Mouse (Mus musculus) bone marrow, adult 2 months (tissue): Measurements from ENCODE around the gene Trmt1. TPM values are rescaled to one million over a fixed set of nuclear protein-coding genes. Genes with fewer than 3 reads are reported as not detected.

ENCODE experiments used
- H3K27ac ChIP-seq: fragments of 200-500 bp; 2 replicates; pipeline ENCODE4 v1.5.1; 2012; ENCODE audit warnings: low read depth, mild to moderate bottlenecking, control low read depth, inconsistent platforms, low read length; ENCODE audit not compliant: control insufficient read depth, poor library complexity, insufficient read depth
- H3K4me1 ChIP-seq: fragments of 200-500 bp; 2 replicates; pipeline ENCODE4 v1.6.1; 2011; ENCODE audit warnings: low read length; ENCODE audit not compliant: control insufficient read depth, insufficient read depth
- H3K4me3 ChIP-seq: fragments of 200-500 bp; replicated peaks from 2 replicates; pipeline ENCODE3; 2011; ENCODE audit warnings: mild to moderate bottlenecking, low read depth, low read length, control low read depth; ENCODE audit not compliant: control insufficient read depth
- CTCF ChIP-seq: fragments of 200-500 bp; IDR thresholded peaks from 2 replicates; pipeline ENCODE4 v1.5.1; 2011; ENCODE audit warnings: low read length, control low read depth; ENCODE audit not compliant: control insufficient read depth, insufficient read depth
- POLR2A ChIP-seq: fragments of 200-500 bp; IDR thresholded peaks from 2 replicates; pipeline ENCODE4 v1.6.1; 2011; ENCODE audit warnings: low read depth, mild to moderate bottlenecking, control low read depth, low read length, borderline replicate concordance; ENCODE audit not compliant: control insufficient read depth
- WGBS: fragments of 180-500 bp; shearing (Covaris S2); methylation state at CpG from one replicate; pipeline ENCODE4 v1.1.7; 2018; 5-methylcytosine and 5-hydroxymethylcytosine counted together
- polyA plus RNA-seq: library from polyadenylated mRNA; stranded (reverse); fragments of >200 nt; gene quantifications from 2 replicates; pipeline ENCODE4 v1.2.4, GENCODE M21; 2011; ENCODE audit warnings: low replicate concordance; ENCODE audit not compliant: missing spikeins, insufficient read depth, insufficient read length

Gene Trmt1
- polyA plus RNA-seq, 1 experiment: 134 TPM

- Histone ChIP-seq H3K4me1 (peaks cover 7% of the 10 kb centered on the region), H3K27ac (no peak overlapping the region), H3K4me3 (no peak overlapping the region)
- WGBS: 64% methylated on average over 5 of the region's 5 CpGs
- TF ChIP-seq POLR2A: no peak
- TF ChIP-seq CTCF: no peak
Observed at GRCm38 (mm10) chr8:84732545-84732944, 46.4 kb downstream of the Trmt1 start.

- TF ChIP-seq CTCF (no peak), POLR2A (no peak)
- Histone ChIP-seq H3K4me3 (no peak overlapping the region), H3K4me1 (peaks cover 9% of the 10 kb centered on the region), H3K27ac (no peak overlapping the region)
- WGBS: 80% methylated on average over 6 of the region's 6 CpGs
Observed at GRCm38 (mm10) chr8:84732996-84733395, 46.9 kb downstream of the Trmt1 start.

DNA sequence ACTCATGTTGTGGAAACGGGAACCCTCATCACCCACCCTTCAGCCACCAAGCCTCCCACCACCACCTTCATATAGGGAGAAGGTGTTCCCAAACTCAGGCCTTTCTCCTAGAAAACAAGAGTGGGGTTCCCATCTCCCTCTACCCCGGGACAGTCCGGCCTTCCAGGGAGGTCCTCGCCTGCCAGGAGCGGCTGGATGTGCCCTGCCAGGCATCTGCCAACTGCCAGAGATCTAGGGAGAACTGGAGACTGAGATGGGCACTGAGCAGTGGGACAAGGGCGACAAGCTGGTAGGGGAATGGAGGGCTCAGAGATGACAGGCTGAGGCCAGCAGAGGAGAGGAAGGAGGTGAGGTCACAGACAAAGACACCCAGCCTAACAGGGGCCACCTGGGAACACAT is 47.9 kb downstream of the Trmt1 start:
- 87% methylated on average over 6 of the region's 6 CpGs for WGBS
- Histone ChIP-seq H3K4me1 (peaks cover 9% of the 10 kb centered on the region), H3K4me3 (no peak overlapping the region), H3K27ac (no peak overlapping the region)
- TF ChIP-seq POLR2A (no peak), CTCF (no peak)

GRCm38 (mm10) chr8:84734680-84735079 is 48.6 kb downstream of the Trmt1 start:
- H3K27ac ChIP-seq: no peak overlapping the region
- WGBS: 79% methylated on average over 2 of the region's 2 CpGs
- TF ChIP-seq CTCF (no peak), POLR2A (no peak)
- no peak overlapping the region for H3K4me3 ChIP-seq
- peaks cover 5% of the 10 kb centered on the region; the same call in 1 of the 2 replicates for H3K4me1 ChIP-seq

- TF ChIP-seq CTCF (no peak), POLR2A (no peak)
Observed at GRCm38 (mm10) chr8:84735597-84735996, 49.5 kb downstream of the Trmt1 start.

DNA sequence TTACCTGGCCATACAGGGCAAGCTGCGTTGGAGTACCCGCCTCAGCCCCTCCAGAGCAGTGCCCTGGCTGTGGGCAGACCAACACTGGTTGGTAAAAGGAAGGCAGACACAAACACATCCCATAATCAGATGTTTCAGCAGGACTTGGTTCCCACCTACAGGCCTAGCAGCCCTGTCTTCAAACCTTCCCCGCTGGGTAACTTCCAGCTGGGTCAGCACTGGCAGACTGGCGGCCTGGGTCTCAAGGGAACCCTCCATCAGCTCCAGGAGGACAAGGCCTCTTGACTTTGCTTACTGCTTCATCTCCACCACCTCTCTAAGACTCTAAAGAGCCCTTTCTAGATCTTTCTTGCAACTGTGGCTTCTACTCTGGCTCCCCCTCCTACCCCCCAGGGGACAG is 50.4 kb downstream of the Trmt1 start:
- TF ChIP-seq POLR2A (no peak), CTCF (no peak)
- Histone ChIP-seq H3K4me3 (no peak overlapping the region), H3K4me1 (peaks cover 4% of the 10 kb centered on the region; the same call in 1 of the 2 replicates), H3K27ac (peak overlapping the region; percentile 1; the same call in 1 of the 2 replicates)
- 91% methylated on average over 4 of the region's 4 CpGs for WGBS

More at GRCm38 (mm10) chr8:84735597-84735996, 49.5 kb downstream of the Trmt1 start:
- 65% methylated on average over 2 of the region's 2 CpGs for WGBS
- no peak overlapping the region for H3K27ac ChIP-seq
- no peak overlapping the region for H3K4me3 ChIP-seq
- peaks cover 4% of the 10 kb centered on the region; the same call in 1 of the 2 replicates for H3K4me1 ChIP-seq

- Histone ChIP-seq H3K27ac (0 out of 2 replicates have a peak overlapping the region, but pooled peaks have one; percentile 1), H3K4me3 (no peak overlapping the region), H3K4me1 (peaks cover 2% of the 10 kb centered on the region; the same call in 1 of the 2 replicates)
- TF ChIP-seq CTCF: peak; percentile 99
- TF ChIP-seq POLR2A: peak; percentile 50; the same call in 1 of the 2 replicates
- WGBS: under 1% methylated on average over 16 of the region's 16 CpGs
Observed at GRCm38 (mm10) chr8:84737608-84738007, 51.5 kb downstream of the Trmt1 start.

DNA sequence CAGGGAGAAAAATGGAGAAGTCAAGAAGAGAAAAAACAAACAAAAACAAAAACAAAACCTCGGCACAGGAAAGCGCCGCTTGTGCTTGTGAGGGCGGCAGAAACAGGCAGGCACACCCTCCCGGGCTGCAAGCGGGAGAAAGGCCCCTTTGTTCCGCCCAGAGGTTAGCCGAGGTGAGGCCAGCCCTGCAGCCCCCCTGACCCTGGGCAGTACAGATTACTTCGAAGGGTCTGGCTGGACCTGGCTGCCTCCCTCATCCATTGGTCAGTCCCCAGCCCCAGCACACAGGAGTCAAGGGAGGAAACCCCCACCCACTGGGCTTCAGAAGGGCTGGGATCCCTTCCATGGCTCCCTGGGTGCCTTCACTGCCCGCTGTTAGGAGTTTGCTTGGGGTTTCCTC is 52.2 kb downstream of the Trmt1 start:
- WGBS: 53% methylated on average over 10 of the region's 10 CpGs
- TF ChIP-seq CTCF (no peak), POLR2A (no peak)
- H3K27ac ChIP-seq: no peak overlapping the region
- H3K4me1 ChIP-seq: peaks cover 2% of the 10 kb centered on the region; the same call in 1 of the 2 replicates
- H3K4me3 ChIP-seq: no peak overlapping the region

DNA sequence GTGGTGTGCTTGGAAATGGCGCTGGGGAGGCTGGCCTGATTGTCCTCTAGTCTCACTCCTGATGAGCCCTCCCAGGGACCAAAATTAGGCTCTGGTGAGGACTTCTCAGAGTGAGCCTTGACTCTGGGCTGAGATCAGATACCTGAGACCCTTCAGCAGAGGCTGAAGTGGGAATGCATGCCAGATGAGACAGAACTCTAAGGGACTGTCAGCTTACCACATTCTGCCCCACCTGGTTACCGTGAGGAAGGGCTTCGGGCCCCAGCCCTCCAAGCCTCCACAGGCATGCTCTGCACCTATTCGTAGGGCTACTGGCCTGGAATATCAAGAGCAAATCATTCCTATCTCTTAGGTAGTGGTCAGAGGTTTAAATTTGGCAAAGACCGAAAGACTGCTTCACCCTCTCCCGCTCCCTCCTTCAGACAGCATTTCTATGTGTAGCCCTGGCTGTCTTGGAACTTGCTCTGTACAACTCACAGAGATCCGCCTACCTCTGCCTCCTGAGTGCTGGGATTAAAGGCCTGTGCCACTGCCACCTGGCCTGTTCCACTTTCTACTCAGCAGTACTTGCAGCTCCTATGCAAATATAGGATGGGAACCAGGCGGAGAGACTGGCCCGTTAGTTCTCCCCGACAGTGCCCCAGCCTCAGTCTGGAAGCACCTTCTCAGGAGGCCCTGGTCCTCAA is 52.8 kb downstream of the Trmt1 start:
- TF ChIP-seq POLR2A (no peak), CTCF (no peak)
- Histone ChIP-seq H3K4me3 (no peak overlapping the region), H3K4me1 (peaks cover 2% of the 10 kb centered on the region; the same call in 1 of the 2 replicates), H3K27ac (no peak overlapping the region)
- 87% methylated on average over 10 of the region's 10 CpGs for WGBS
